Mouse (Mus musculus): ENCODE measurements around the gene Pyroxd1.

Gene Pyroxd1

DNA sequence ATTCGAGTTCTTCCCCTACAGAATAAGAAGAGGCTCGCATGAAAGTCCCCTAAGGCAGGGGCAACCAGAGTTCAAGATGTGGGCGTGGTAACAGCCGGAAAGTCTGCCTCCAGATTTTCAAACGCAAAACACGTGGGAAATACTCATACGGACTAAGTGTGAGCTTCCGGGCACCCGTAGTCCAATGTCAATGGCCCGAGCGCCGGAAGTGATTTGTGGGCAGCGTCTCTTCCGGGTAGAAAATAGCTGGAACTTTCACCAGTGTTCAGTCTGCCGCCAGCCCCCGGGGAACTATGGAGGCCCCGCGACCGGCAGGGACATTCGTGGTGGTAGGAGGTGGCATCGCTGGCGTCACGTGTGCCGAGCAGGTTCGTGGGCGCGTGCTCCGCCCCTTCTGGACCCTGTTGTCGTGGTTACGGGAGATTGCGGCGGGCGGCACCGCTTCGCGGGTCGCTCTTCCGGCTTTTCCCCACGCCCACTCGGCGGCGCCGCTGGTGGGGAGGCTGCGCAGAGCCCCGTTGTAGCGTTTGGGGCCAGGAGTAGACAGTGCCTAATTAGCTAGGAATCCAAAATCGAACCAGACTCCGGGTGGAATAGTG, at the start of gene Pyroxd1:
TSS of gene Pyroxd1 (plus strand) at position 215 of the 599 bp plus-strand sequence.
- in situ Hi-C loops (cut with MseI, MboI), result no loop called here

DNA sequence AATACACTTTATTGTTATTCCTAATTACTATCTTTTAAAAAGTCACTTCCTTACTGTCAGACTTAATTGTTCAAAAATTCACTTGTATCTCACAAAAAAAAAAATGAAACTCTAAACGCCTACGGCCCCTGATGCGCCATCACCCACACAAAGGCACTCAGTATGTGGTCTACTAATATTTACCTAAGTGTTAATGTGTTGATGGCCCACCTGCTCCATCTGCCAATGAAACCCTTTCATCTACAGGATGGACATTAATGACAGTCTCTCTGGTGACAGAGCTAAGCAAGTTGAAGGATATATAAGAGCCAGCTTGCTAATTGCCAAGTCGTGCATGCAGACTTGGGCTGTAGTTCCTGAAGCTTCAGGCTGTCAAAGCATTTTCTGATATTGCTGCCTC, 47.4 kb upstream of the Pyroxd1 start, which contains the start of gene Iapp:
TSS of gene Iapp (plus strand) at position 326 of the 400 bp plus-strand sequence.
- in situ Hi-C loops (cut with MseI, MboI), result no loop called here

DNA sequence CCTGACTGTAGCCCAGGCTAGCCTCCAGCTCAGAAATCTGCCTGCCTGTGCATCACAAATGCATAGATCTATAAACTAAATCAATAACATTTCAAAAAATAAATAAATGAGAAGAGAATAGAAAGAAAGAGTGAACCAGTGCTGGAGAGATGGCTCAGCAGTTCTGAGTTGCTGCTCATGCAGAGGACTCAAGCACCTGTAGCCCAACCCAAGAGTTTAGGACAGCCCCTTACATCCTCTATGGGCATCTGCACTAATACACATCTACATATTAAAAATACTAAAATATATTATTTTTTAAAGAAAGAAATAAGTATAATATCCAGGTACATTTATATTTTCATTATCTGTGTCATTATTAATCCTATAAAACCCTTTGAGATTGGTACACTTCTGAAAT, 40.4 kb upstream of the Pyroxd1 start:
- in situ Hi-C loops (cut with MseI, MboI), result no loop called here

DNA sequence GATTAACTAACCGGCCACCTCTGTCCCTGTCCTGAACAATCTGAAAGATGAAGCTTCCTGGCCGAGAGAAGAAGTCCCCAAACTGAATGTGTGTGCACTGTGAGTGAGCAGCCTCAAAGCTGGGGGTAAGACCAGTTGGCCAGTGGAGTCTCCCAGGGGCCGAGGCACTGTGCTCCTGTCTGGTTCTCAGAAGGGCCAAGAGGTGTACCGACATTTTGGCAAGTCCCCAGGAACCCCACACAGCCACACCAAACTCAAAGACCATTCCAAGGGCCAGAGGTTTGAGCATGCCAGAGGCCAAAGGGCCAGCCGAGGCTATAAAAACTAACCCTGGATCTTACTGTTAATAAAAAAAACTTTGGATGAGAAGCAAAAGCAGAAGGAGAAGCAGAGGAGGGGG, 31.2 kb upstream of the Pyroxd1 start:
- in situ Hi-C loops (cut with MseI, MboI), result no loop called here

DNA sequence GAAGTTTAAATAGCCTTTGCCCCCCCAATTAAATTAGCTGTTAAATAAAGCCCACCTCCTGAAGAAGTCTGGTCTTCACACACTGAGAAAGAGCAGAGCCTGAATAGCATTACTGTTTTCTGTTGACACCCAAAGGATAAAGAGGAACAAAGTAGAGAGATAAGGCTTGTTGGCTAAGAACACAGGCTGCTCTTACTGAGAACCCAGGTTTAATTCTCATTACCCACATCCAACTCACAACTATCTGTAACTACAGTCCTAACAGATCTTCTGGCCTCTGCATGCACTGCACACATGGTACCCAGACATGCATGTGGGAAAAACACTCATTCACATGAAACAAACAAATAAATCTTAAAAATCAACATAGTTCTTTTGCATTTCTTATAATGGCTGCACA, 28.3 kb upstream of the Pyroxd1 start:
- in situ Hi-C loops (cut with MseI, MboI), result no loop called here

DNA sequence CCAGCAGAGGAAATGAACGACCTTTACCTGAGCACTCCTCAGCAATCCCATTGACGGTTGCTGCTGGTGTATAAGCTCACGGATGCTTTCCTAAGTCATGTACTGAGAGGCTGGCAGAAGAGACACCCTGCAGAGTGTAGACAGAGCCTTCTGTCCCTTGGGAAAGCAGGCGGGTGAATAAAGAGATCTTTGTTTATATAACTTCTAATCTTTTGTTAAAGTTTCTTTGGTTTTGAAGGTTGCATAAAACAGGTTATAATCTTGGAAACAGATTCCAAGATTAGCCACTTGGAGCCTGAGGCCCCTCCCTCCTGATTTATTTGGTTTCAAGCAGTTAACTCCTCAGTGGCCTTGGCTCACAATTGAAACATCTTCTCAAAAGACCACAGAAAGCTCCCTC, 22.6 kb upstream of the Pyroxd1 start, which contains the start of gene Slco1a5:
TSS of gene Slco1a5 (minus strand) at position 101 of the 400 bp plus-strand sequence.
- in situ Hi-C loops (cut with MseI, MboI), result no loop called here

DNA sequence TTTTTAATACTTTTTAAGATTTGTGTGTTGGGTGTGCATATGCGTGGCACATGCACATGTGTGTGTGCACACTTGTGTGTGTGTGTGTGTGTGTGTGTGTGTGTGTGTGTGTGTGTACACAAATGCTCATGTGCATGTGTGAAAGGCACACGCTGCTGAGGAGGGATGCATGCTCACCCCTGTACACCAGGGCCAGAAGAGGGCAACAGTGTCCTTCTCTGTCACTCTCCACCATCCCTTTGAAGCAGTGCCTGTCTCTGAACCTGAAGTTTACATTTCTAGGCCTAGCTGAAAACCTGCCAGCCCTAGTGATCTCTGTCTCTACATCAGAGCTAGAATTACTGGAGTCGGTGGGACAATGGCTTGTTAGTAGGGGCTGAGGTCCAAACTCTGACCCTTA, 18.9 kb upstream of the Pyroxd1 start:
- in situ Hi-C loops (cut with MseI, MboI), result no loop called here

DNA sequence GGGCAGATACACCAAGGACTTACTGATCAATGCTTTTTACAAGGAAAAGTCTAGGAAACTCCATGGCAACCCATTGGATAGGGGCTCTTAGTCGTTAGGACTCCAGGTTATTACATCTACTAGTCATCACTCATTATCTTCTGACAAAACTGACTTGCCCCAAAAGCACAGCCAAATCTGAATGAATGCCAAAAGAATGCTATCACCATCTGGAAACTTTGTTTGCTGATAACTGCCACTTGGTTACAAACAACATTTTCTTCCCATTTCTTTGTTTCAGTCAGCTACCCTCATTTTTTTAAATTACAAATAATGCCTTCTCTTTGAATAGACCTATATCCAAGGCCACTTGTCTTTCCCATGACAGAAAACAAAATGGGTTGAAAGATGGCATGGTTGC, 16.3 kb upstream of the Pyroxd1 start:
- in situ Hi-C loops (cut with MseI, MboI), result no loop called here

DNA sequence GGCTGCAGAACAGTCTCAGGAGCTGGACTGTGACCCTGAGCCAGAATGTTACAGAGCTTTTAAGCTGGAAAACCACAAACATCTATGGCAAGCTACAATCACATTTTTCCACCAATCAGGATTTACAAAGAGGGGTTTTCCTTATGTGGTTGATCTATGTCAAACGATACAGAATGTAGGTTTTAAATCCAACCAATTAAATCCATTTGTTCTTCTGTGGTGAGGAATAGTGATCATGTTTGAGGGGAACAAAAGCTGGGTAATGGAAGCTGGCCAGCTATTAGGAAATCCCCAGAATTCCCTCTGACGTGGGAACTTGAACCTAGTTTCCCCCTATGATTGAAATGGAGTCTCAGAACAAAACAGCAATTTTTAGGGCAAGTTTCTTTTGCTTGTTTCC, 6.5 kb upstream of the Pyroxd1 start:
- in situ Hi-C loops (cut with MseI, MboI), result no loop called here

DNA sequence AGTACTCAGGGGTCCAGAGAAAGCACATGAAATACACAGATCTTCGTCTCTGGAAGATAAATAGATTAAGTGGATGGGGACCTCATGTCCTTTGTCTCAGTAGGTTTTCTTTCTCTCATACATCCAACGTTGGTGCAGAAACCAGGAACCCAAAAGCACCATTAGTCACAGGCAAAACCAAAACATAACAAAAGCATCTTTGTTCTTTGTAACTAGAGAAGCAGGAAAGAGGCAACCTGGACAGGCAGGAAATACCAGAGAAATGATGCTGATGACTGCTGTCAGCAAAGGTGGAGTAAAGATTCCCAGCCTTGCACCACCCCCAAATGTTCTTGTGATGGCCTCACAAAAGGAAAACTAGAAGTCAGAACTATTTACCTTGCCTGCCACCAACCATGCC, 5.9 kb upstream of the Pyroxd1 start:
- in situ Hi-C loops (cut with MseI, MboI), result no loop called here

DNA sequence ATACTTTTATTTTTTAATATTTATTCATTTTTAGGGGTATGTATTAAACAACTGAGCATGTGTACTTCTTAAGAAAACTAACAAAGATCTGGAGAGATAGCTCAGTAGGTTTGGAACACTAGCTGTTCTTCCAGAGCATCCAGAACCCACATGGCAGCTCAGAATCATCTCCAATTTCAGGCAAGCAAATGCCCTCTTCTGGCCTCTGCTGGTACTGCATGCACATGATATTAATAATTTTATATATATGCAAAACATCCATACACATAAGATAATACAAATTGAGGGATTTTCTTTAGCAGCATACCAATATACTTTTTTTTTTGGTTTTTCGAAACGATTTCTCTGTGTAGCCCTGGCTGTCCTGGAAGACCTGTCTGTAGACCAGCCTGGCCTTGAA, 1.9 kb upstream of the Pyroxd1 start:
- in situ Hi-C loops (cut with MseI, MboI), result no loop called here

DNA sequence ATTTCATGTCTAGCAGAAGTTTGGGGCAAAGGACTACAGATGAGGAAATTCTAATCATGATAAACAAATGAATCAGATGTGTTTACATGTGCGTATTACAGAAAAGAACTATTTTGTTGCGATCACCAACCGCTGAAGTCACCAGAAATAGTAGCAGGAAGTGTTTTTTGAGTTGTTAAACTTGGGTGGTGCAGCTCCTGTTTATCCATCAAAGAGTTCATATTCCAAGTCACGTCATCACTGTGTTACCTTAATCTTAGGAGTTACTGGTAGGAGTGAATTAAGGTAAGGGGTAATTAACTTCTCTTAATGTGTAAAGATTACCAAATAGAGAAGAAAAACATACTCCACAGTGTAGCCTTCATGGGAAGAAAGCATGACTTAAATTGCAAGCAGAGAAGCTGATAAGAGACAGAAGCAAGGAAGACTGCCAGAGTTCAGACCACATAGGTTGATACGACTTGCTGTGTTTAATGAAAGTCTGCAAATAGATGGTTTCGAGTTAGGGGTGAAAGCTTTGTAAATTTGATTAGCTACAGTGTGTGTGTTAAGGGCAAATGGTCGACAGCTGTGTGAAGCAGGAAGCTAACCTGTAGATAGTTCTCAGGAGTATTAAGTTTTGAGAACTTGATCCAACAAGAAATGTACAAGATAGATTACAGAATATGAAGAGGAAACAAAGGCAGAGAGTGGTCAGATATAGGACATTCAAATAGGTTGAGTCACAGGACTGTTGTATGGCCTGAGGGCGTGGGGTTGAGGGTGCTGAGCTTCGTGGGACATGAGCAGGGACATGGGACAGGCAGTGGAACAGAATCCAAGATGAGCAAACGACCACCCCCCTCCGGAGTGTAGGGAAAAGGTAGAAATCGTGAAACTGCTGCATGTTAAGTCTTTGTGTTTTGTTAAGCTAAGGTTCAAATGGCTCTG, 992 bp downstream of the Pyroxd1 start:
- in situ Hi-C loops (cut with MseI, MboI), result no loop called here

DNA sequence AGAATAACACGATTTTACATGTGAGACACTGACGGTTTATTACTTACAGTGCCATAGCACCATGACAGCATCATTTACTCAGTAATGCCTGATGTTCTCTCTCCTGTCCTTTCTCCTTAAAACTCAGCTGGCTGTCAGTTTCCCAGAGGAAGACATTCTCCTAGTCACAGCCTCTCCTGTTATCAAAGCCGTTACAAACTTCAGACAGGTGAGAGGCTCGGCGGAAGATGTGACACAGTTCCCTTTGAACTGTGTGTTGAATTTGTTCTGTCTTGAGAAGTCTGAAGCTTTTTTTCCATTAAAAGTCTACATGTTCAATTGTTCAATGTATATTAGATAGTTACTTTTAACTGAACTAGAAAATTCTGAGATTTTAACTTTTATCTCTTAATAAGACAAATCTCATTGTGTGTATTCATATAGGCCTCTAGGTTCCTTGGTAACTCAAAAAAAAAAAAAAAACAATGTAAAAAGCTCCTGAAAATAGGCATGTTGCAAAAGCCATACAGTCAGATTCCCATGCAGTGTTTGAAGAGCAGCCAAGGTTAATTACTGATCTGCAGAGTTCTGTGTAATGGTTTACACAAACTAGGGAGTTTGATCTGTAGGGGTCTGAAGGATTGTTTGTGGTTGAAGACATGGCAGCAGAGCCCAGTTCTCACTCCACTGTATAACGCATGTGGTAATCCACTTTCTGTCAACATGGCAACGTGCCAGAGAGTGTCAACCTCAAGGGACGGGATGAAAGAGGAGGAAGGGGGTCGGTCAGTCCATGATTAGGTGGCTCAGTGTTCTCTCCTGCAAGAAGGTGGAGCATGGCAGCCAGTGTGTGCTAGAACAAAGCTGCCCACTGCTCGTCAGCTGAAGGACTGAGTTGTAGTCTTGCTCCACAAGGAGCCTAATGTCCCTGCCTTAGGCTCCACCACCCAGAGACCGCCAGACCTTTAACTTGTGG, 2.3 kb downstream of the Pyroxd1 start:
- in situ Hi-C loops (cut with MseI, MboI), result no loop called here

DNA sequence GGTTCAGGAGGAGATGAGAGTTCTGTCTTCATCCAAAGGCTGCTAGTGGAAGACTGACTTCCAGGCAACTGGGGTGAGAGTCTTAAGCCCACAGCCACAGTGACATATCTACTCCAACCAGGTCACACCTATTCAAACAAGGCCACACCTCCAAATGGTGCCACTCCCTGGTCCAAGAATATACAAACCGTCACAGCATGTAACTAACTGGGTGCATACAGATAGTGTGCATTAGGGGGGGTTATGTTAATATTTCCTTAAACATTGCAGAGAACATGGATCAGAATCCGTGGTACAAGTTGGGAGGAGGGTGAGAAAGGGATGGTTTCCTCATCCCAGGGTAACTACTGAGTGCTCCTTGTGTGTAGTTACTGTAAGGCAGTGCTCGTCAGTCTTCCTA, 6.6 kb downstream of the Pyroxd1 start:
- in situ Hi-C loops (cut with MseI, MboI), result loop anchor here in 1 of 2 experiments (25.0 kb wide), 1 partner anchor 385 kb away; no protein-coding TSS in a partner anchor

DNA sequence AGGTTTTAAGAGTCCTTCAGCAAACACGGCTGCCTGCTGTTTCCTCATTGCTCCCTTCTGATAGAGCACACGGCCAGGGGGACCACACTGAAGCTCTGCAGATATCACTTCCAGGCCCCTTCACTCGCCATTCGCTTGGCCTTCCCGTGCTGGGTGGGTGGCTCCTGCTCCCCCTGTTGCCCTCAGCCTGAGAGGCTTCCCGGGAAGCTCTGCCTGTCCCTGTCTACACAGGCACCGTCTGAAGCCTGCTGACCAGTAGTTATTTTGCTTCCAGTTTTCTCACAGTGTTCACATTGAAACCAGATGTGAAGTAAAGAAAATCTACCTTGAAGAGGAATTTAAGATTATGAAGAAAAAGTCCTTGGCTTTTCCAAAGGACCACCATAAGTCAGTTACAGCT, 11.7 kb downstream of the Pyroxd1 start:
- in situ Hi-C loops (cut with MseI, MboI), result loop anchor here in 1 of 2 experiments (25.0 kb wide), 1 partner anchor 380 kb away; no protein-coding TSS in a partner anchor

DNA sequence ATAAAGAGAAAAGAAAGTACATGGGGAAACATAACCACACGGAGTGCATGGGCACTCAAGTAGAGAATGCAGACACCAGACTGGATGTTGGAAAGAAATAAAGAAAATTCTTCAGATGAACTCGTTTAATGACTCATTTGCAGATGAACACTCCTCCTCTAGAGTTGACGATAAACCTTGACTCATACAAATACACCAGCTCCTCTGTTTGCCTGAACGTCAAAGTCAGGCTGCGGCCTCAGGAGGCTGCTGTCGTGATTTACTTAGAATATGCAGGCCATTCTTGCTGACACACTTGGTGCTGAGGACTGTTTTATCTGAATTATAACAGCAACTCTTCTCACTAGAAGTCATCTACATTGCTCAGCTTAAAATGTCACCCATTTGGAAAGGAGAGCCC, 16.6 kb downstream of the Pyroxd1 start:
- in situ Hi-C loops (cut with MseI, MboI), result loop anchor here (10.0 to 25.0 kb wide), 2 partner anchors 153 to 375 kb away; no protein-coding TSS in a partner anchor

DNA sequence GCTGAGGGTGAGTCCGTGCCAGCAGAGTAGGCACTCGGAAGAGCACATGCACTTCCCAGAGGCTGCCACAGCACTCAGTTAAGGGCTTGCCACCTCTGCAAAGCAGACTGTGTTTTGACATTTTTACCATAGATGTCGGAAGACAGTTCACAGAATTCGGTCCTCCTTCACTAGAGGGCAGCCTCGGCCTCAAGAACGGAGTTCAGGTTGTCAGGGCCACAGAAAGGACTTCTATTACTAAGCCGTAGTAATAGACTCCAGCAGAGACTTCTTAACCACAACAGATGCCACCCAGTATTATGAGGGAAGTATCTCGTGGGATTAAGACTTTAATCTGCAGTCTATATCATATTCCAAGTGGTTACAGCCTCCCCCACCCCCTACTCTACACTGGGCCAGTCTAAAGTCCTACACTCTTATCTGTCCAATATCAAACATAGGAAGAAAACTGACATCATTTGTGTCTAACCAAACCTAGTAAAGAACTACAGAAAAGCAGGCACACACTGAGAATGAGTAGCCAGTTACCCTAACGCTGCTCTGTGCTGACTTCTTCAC, 17.6 kb downstream of the Pyroxd1 start:
- in situ Hi-C loops (cut with MseI, MboI), result loop anchor here (10.0 to 25.0 kb wide), 2 partner anchors 152 to 374 kb away; no protein-coding TSS in a partner anchor

DNA sequence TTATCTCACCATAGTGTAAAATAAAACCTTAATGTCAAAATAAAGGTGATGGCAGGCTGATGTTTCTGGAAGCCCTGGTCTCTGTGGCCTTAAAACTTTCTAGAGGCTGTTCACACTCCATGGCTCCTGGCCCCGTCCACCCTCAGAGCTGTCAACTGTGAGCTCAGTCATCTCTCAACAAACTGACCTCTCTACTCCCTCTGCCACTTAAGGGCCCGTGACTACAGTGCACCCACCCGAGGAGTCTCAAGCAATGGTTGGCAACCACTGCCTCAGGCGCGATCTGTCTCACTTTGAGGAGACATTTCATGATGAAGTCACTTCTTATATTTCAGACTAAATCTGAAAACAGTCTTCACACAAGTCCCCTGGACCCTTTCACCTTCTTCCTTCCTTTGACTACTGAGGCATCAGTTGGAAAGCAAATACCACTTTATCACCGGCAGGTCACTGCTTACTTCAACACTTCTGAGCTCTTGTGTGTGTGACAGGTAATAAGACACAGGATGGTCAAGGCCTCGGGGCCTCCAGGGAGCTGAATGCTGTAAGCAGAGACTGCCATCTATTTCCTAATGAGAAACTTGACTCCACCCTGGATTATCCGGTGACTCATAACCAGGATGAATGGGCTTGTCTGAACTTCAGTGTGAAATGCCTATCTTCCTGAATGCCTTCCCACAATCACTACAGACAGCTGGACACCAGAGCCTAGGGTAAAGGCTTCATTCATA, 20.5 kb downstream of the Pyroxd1 start:
- in situ Hi-C loops (cut with MseI, MboI), result loop anchor here (10.0 to 25.0 kb wide), 2 partner anchors 149 to 371 kb away; no protein-coding TSS in a partner anchor

DNA sequence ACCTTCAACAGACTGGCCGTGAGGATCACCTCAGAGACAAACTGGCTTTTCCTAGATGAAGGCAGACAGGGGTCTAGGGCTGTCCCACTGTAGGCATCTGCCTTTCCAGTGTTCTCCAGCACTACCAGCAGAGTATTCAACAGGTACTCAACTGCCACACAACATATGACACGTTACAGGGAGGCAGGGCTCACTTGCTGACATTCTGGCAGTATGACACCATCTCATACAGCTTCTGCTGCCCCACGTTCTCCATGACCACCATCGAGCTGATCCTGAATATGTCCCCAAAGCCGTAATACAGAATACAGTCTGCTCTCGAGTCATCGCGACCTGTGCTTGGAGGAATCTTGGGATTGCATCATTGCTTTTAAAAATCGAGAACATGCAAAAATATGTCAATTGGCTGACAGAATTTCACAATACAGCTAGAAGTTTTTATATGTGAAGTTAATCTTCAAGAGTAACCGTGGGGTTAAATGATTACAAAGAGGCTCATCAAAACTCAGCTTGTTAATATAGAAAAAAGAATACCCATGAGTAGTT, 21.1 kb downstream of the Pyroxd1 start:
- in situ Hi-C loops (cut with MseI, MboI), result loop anchor here (10.0 to 25.0 kb wide), 2 partner anchors 148 to 371 kb away; no protein-coding TSS in a partner anchor

DNA sequence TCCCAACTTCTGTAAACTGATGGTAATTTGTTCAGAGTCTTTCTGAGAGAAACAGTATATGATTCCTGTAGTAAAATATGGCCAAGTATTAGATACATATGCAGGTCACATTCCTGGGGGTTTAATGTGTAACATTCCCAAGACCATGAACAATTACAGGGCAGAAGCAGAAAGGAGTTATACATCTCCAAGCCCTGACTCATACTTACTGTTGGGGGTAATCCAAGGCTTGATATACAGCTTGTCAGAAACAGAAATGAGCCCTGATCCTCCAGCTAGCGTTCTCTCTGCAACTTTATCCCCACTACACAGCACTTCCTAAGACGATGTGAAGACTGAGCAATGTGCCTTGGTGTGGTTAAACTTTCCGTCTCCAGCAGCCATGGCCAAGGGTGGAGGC, 22.1 kb downstream of the Pyroxd1 start:
- in situ Hi-C loops (cut with MseI, MboI), result loop anchor here (10.0 to 25.0 kb wide), 2 partner anchors 147 to 370 kb away; no protein-coding TSS in a partner anchor

Data from mouse trophoblast stem cell (cell line).